Mouse (Mus musculus): ENCODE data around the gene Mgat3. TPM values are rescaled to one million over a fixed set of nuclear protein-coding genes. Genes with fewer than 3 reads are reported as not detected.

Gene Mgat3
- polyA plus RNA-seq, 1 experiment from 2014 or later, result 24.2 TPM

- Histone ChIP-seq H3K9ac (replicated peaks; ENCODE audit: low read depth, low read length) (no peak overlapping the region), H3K4me2 (ENCODE audit: low read depth, low read length) (no peak overlapping the region), H3K4me1 (ENCODE audit: control insufficient read depth, insufficient read depth, low read length) (no peaks in the 10 kb centered on the region), H3K9me3 (ENCODE audit: control insufficient read depth, low read length) (no peaks in the 10 kb centered on the region), H3K4me3 (ENCODE audit: low read depth, low read length) (no peak overlapping the region), H3K36me3 (ENCODE audit: control insufficient read depth, insufficient read depth, low read length) (peaks cover 34% of the 10 kb centered on the region), H3K27me3 (ENCODE audit: control insufficient read depth, insufficient read depth, low read length) (no peaks in the 10 kb centered on the region), H3K27ac (ENCODE audit: low read depth, low read length) (no peak overlapping the region)
- ATAC-seq (ENCODE audit: low read depth), result no peak
- WGBS, result 84% methylated on average over 11 of the region's 11 CpGs
Observed at GRCm38 (mm10) chr15:80163274-80163673, 10.2 kb upstream of the Mgat3 start.

- ATAC-seq (ENCODE audit: low read depth), result no peak
- no peaks in the 10 kb centered on the region for H3K27me3 ChIP-seq (ENCODE audit: control insufficient read depth, insufficient read depth, low read length)
- no peak overlapping the region for H3K9ac ChIP-seq (replicated peaks; ENCODE audit: low read depth, low read length)
- WGBS, result 94% methylated on average over 4 of the region's 4 CpGs
- peaks cover 32% of the 10 kb centered on the region for H3K36me3 ChIP-seq (ENCODE audit: control insufficient read depth, insufficient read depth, low read length)
- no peak overlapping the region for H3K27ac ChIP-seq (ENCODE audit: low read depth, low read length)
- H3K4me2 ChIP-seq (ENCODE audit: low read depth, low read length), result no peak overlapping the region
- no peaks in the 10 kb centered on the region for H3K4me1 ChIP-seq (ENCODE audit: control insufficient read depth, insufficient read depth, low read length)
- no peaks in the 10 kb centered on the region for H3K9me3 ChIP-seq (ENCODE audit: control insufficient read depth, low read length)
- H3K4me3 ChIP-seq (ENCODE audit: low read depth, low read length), result no peak overlapping the region
Observed at GRCm38 (mm10) chr15:80163716-80164115, 9.8 kb upstream of the Mgat3 start.

GRCm38 (mm10) chr15:80165396-80165795 lies 8.1 kb upstream of the Mgat3 start:
- Histone ChIP-seq H3K4me3 (ENCODE audit: low read depth, low read length) (no peak overlapping the region), H3K36me3 (ENCODE audit: control insufficient read depth, insufficient read depth, low read length) (peaks cover 16% of the 10 kb centered on the region), H3K9me3 (ENCODE audit: control insufficient read depth, low read length) (no peaks in the 10 kb centered on the region), H3K9ac (replicated peaks; ENCODE audit: low read depth, low read length) (no peak overlapping the region), H3K27me3 (ENCODE audit: control insufficient read depth, insufficient read depth, low read length) (no peaks in the 10 kb centered on the region), H3K27ac (ENCODE audit: low read depth, low read length) (no peak overlapping the region), H3K4me1 (ENCODE audit: control insufficient read depth, insufficient read depth, low read length) (no peaks in the 10 kb centered on the region), H3K4me2 (ENCODE audit: low read depth, low read length) (no peak overlapping the region)
- 54% methylated on average over 5 of the region's 5 CpGs for WGBS
- ATAC-seq (ENCODE audit: low read depth), result no peak

GRCm38 (mm10) chr15:80169484-80169883 lies 4.0 kb upstream of the Mgat3 start:
- Histone ChIP-seq H3K9me3 (ENCODE audit: control insufficient read depth, low read length) (no peaks in the 10 kb centered on the region), H3K27ac (ENCODE audit: low read depth, low read length) (no peak overlapping the region), H3K36me3 (ENCODE audit: control insufficient read depth, insufficient read depth, low read length) (no peaks in the 10 kb centered on the region), H3K9ac (replicated peaks; ENCODE audit: low read depth, low read length) (no peak overlapping the region), H3K4me3 (ENCODE audit: low read depth, low read length) (no peak overlapping the region), H3K4me2 (ENCODE audit: low read depth, low read length) (no peak overlapping the region), H3K27me3 (ENCODE audit: control insufficient read depth, insufficient read depth, low read length) (peaks cover 6% of the 10 kb centered on the region; the same call in 1 of the 2 replicates), H3K4me1 (ENCODE audit: control insufficient read depth, insufficient read depth, low read length) (0 out of 2 replicates have a peak, but pooled peaks cover 4% of the 10 kb centered on the region)
- ATAC-seq (ENCODE audit: low read depth), result no peak
- 95% methylated on average over 1 of the region's 1 CpGs for WGBS

- Histone ChIP-seq H3K27me3 (ENCODE audit: control insufficient read depth, insufficient read depth, low read length) (peaks cover 6% of the 10 kb centered on the region; the same call in 1 of the 2 replicates), H3K4me2 (ENCODE audit: low read depth, low read length) (no peak overlapping the region), H3K9ac (replicated peaks; ENCODE audit: low read depth, low read length) (no peak overlapping the region), H3K4me3 (ENCODE audit: low read depth, low read length) (no peak overlapping the region), H3K4me1 (ENCODE audit: control insufficient read depth, insufficient read depth, low read length) (peaks cover 10% of the 10 kb centered on the region), H3K9me3 (ENCODE audit: control insufficient read depth, low read length) (no peaks in the 10 kb centered on the region), H3K27ac (ENCODE audit: low read depth, low read length) (no peak overlapping the region), H3K36me3 (ENCODE audit: control insufficient read depth, insufficient read depth, low read length) (no peaks in the 10 kb centered on the region)
- ATAC-seq (ENCODE audit: low read depth), result no peak
- 50% methylated on average over 4 of the region's 4 CpGs for WGBS
Observed at GRCm38 (mm10) chr15:80170357-80170756, 3.2 kb upstream of the Mgat3 start.

- H3K4me1 ChIP-seq (ENCODE audit: control insufficient read depth, insufficient read depth, low read length), result peaks cover 20% of the 10 kb centered on the region
- ATAC-seq (ENCODE audit: low read depth), result no peak
- H3K27ac ChIP-seq (ENCODE audit: low read depth, low read length), result no peak overlapping the region
- H3K4me3 ChIP-seq (ENCODE audit: low read depth, low read length), result no peak overlapping the region
- WGBS, result 16% methylated on average over 8 of the region's 8 CpGs
- no peaks in the 10 kb centered on the region for H3K36me3 ChIP-seq (ENCODE audit: control insufficient read depth, insufficient read depth, low read length)
- H3K9ac ChIP-seq (replicated peaks; ENCODE audit: low read depth, low read length), result no peak overlapping the region
- no peaks in the 10 kb centered on the region for H3K9me3 ChIP-seq (ENCODE audit: control insufficient read depth, low read length)
- peaks cover 6% of the 10 kb centered on the region; the same call in 1 of the 2 replicates for H3K27me3 ChIP-seq (ENCODE audit: control insufficient read depth, insufficient read depth, low read length)
- H3K4me2 ChIP-seq (ENCODE audit: low read depth, low read length), result no peak overlapping the region
Observed at GRCm38 (mm10) chr15:80171286-80171685, 2.2 kb upstream of the Mgat3 start.

GRCm38 (mm10) chr15:80171791-80172190 lies 1.7 kb upstream of the Mgat3 start:
- 32% methylated on average over 6 of the region's 6 CpGs for WGBS
- no peak overlapping the region for H3K9ac ChIP-seq (replicated peaks; ENCODE audit: low read depth, low read length)
- no peak overlapping the region for H3K4me3 ChIP-seq (ENCODE audit: low read depth, low read length)
- no peaks in the 10 kb centered on the region for H3K36me3 ChIP-seq (ENCODE audit: control insufficient read depth, insufficient read depth, low read length)
- peaks cover 20% of the 10 kb centered on the region for H3K4me1 ChIP-seq (ENCODE audit: control insufficient read depth, insufficient read depth, low read length)
- peaks cover 6% of the 10 kb centered on the region; the same call in 1 of the 2 replicates for H3K27me3 ChIP-seq (ENCODE audit: control insufficient read depth, insufficient read depth, low read length)
- no peaks in the 10 kb centered on the region for H3K9me3 ChIP-seq (ENCODE audit: control insufficient read depth, low read length)
- no peak for ATAC-seq (ENCODE audit: low read depth)
- no peak overlapping the region for H3K27ac ChIP-seq (ENCODE audit: low read depth, low read length)
- no peak overlapping the region for H3K4me2 ChIP-seq (ENCODE audit: low read depth, low read length)

- ATAC-seq (ENCODE audit: low read depth), result peak; percentile 70
- H3K4me2 ChIP-seq (ENCODE audit: low read depth, low read length), result peak overlapping the region; percentile 66
- peaks cover 20% of the 10 kb centered on the region for H3K4me1 ChIP-seq (ENCODE audit: control insufficient read depth, insufficient read depth, low read length)
- no peaks in the 10 kb centered on the region for H3K9me3 ChIP-seq (ENCODE audit: control insufficient read depth, low read length)
- peak overlapping the region; percentile 98 for H3K9ac ChIP-seq (replicated peaks; ENCODE audit: low read depth, low read length)
- H3K36me3 ChIP-seq (ENCODE audit: control insufficient read depth, insufficient read depth, low read length), result no peaks in the 10 kb centered on the region
- H3K4me3 ChIP-seq (ENCODE audit: low read depth, low read length), result peak overlapping the region; percentile 95
- under 1% methylated on average over 34 of the region's 60 CpGs for WGBS
- peak overlapping the region; percentile 95 for H3K27ac ChIP-seq (ENCODE audit: low read depth, low read length)
- H3K27me3 ChIP-seq (ENCODE audit: control insufficient read depth, insufficient read depth, low read length), result peaks cover 6% of the 10 kb centered on the region; the same call in 1 of the 2 replicates
Observed at GRCm38 (mm10) chr15:80173781-80174597, 468 bp downstream of the Mgat3 start.

- WGBS, result 3% methylated on average over 5 of the region's 5 CpGs
- H3K4me1 ChIP-seq (ENCODE audit: control insufficient read depth, insufficient read depth, low read length), result peaks cover 20% of the 10 kb centered on the region
- no peaks in the 10 kb centered on the region for H3K36me3 ChIP-seq (ENCODE audit: control insufficient read depth, insufficient read depth, low read length)
- ATAC-seq (ENCODE audit: low read depth), result no peak
- peak overlapping the region; percentile 66 for H3K4me2 ChIP-seq (ENCODE audit: low read depth, low read length)
- H3K9ac ChIP-seq (replicated peaks; ENCODE audit: low read depth, low read length), result peak overlapping the region; percentile 98
- H3K4me3 ChIP-seq (ENCODE audit: low read depth, low read length), result peak overlapping the region; percentile 95
- no peaks in the 10 kb centered on the region for H3K9me3 ChIP-seq (ENCODE audit: control insufficient read depth, low read length)
- peak overlapping the region; percentile 95 for H3K27ac ChIP-seq (ENCODE audit: low read depth, low read length)
- peaks cover 6% of the 10 kb centered on the region; the same call in 1 of the 2 replicates for H3K27me3 ChIP-seq (ENCODE audit: control insufficient read depth, insufficient read depth, low read length)
Observed at GRCm38 (mm10) chr15:80174598-80174875, 1.0 kb downstream of the Mgat3 start.

All from neural tube, embryonic 14.5 days (tissue).